Mouse (Mus musculus) layer of hippocampus, adult 9-11 months (tissue): Measurements from ENCODE around the gene Ndufb6.

Experiments
- DNase-seq: peaks from one replicate; pipeline ENCODE4 v3.0.0; 2022

Gene Ndufb6

DNA sequence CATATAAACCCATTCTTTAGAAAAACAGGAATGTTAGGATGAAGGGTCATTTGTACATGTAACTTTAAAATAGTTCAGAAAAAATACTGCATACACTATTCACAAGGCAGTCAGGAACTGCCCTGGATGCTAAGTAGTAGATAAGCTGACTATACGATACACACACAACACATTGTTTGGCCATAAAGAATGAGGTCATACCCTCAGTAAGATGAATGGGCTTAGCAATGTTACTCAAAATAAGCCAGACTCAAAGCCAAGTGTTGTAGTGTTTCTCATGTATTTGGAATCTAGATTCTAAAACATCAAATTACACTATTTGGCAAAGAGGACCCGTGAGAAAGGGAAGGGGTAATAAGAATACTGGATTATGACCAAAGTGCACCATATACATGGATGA lies 25.5 kb downstream of the Ndufb6 start:
- DNase-seq = no peak

DNA sequence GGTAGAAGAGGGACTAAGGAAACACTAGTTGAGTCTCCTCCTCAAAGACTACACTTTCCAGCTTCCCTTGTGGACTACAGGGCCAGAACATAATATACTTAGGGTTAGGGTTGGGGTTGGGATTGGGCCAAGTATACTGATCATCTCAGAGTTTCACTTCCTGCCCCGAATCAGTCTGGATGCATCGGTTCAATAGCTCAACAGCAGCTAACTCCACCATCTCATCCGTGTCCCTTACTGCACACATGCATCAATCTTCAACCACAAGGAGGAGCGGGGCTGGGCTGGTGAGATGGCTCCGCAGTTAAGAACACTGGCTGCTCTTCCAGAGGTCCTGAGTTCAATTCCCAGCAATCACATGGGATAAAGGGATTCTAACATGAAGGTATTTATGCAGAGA lies 28.2 kb downstream of the Ndufb6 start:
- DNase-seq = no peak

DNA sequence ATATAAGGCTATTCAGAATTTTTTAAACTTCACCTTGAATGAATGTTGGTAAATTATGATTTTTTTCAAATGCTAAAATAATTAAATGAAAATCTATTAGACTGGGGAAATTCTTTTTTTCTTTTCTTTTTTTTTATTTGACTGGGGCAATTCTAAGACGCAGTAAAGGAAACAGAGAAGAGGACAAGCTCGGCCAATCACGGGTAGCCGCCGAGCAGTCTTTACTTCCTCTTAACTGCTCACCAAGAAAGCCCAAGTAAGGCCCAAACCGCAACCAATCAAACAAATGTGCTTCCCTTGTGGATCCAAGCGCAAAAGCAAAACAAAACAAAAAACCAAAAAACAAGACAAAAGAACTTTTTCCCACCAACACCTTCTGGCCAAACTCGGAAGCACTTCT lies 35.2 kb downstream of the Ndufb6 start:
- no peak for DNase-seq

- DNase-seq = no peak
Measured at GRCm38 (mm10) chr4:40243006-40243405, 36.2 kb downstream of the Ndufb6 start.

GRCm38 (mm10) chr4:40241928-40242327 lies 37.3 kb downstream of the Ndufb6 start:
- DNase-seq = no peak

DNA sequence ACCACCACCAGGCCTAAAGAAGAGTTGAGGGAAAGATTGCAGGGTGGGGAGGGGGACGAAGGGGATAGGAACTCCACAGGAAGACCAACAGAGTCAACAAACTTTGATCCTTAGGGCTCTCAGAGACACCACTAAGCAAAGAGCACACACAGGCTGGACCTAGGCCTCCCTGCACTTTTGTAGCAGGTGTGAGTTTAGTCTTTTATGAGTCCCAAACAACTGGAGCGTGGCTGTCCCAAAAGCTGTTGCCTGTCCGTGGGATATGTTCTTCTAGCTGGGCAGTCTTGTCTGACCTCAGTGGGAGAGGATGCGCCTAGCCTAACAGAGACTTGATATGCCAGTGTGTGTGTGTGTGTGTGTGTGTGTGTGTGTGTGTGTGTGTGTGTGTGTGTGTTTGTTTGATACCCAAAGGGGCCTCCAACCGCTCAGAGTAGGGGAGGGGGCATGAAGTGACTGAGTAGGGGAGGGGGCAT lies 38.9 kb downstream of the Ndufb6 start:
- DNase-seq = no peak

- no peak for DNase-seq
Measured at GRCm38 (mm10) chr4:40239409-40240271, 39.6 kb downstream of the Ndufb6 start, which contains the start of gene Ddx58. Gene Ddx58 (minus strand): TSS chr4:40239828.

- no peak for DNase-seq
Measured at GRCm38 (mm10) chr4:40238483-40239408, 40.5 kb downstream of the Ndufb6 start.

DNA sequence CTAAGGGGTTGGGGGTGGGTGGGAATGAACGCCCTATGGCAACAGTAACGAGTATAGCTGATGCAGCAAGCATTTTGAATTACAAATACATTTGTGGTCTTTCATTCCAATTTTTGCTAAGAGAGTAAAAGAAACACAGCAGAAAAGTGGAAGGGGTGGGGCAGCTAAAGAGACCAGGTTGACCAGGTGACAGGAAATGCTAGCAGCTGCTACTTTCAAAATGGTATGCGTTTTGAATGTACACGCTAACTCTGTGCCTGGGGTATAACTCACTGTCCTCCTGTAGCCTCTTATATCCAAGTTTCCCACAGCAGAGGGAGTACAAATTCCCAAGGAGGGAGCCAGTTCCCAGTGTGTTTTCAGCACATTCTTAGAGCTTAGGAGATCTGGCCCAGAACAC lies 42.4 kb downstream of the Ndufb6 start:
- DNase-seq = no peak

DNA sequence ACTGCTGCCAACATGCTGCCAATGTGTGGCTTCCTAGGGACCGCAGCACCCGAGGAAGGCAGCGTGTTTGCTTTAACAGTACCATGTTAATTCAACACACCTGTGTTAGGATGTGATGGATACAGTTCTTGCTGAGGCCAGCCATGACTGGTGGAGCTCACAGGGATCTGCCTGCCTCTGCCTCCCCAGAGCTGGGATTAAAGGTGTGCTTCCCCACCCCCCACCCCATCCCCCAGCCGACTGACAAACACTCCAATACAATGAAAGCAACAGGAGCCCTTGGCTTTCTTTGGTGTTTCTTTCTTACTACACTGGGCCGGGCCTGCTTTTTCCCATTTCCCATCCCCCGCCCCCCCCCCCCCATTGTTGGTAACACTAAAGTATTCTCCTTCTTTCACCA lies 45.0 kb downstream of the Ndufb6 start:
- DNase-seq = no peak

DNA sequence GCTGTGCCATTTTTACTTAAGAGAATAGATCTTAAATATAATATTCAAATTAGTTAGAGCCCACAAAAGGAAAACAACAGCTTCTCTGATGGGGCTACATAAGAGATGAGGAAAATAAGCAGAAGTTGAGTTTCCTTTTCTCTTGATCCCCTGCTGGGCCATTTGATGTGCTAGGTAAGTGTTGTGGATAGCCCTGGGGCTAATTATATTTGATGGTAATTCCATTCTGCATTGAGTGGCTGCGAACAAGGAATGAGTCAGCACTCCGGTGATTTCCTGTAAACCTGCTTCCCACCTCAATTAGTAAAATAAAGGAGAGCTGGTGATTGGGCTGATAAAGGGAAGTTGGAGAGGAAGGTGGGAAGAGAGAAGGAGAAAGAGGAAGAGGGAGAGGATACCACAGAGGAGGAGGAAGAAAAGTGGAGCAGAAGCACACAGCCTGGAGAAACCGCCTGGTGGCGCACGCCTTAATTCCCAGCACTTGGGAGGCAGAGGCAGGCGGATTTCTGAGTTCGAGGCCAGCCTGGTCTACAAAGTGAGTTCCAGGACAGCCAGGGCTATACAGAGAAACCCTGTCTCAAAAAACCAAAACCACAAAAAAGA lies 46.1 kb downstream of the Ndufb6 start:
- no peak for DNase-seq

GRCm38 (mm10) chr4:40229723-40230122 lies 49.5 kb downstream of the Ndufb6 start:
- no peak for DNase-seq

DNA sequence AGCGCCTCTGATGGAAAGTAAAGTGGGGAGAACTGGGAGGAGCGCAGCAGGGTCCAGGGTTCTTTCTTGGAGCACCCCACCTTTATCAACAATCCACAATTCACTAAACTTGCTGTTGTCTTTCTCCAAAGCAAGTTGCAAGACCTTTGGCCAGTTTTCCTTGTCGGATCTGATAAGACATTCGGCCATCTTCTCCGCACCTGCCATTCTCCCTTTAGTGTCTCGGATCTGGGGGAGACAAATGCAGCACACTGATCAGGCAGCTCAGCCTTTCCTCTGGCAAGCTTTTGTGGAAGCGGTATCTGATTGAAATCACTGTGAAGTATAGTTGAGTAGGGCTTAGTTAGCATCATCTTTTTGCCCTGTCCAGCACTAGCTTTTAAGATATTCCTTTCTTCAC lies 51.3 kb downstream of the Ndufb6 start:
- no peak for DNase-seq

DNA sequence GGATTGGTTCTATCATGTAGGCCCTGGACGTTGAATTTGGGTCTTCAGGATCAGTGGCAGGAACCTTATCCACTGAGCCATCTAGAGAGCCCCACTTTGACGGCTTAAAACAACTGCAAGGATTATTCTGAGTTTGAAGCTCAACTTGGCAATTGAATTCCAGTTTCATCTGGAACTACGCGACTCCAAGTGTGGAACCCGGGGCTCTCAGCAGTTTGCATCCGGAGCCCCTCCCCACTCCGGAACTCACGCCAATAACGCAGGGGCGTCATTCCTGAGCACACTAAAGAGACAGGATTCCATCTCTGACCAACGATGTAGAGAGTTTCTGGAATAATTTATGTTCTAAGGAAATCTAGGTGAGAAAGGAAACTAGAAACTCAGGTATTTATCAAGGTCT lies 52.1 kb downstream of the Ndufb6 start:
- no peak for DNase-seq

GRCm38 (mm10) chr4:40226095-40226494 lies 53.1 kb downstream of the Ndufb6 start:
- DNase-seq = no peak

GRCm38 (mm10) chr4:40221876-40222585 lies 57.2 kb downstream of the Ndufb6 start:
- DNase-seq = no peak

DNA sequence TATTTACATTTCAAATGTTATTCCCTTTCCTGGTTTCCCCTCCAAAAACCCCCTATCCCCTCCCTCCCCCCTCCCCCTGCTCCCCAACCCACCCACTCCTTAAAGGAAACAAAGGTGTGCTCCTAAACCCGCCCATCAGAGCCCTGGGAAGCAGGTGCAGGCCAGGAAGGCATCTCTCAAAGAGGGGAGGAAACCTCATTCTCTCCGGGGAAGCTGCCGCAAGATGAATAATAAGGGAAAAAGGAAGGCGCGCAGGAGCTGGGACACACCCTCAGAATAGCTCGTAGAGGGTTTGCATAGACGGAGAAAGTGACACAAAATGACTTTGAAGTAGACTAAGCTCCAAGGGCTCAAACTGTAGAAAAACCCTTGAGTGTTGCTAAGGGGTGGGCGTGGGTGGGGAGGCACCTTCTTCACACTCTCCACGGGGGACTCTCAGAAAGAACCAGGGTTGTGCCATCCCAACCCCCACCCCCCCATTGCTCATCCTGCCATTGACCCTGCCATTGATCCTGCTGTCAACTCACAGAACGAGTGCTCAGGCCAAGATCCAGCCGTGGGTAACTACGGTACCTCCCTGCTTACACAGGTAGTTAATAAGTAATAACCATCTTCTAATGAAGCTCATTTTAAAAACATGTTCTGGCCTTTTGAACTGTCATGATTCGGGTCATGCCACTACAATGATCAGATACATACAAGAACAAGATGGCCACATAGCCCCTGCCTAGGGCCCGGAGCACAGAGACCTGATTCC lies 58.0 kb downstream of the Ndufb6 start:
- DNase-seq = no peak
